Mouse (Mus musculus) liver, adult 2 months (tissue): ENCODE data around the gene Coro1a. TPM values are rescaled to one million over a fixed set of nuclear protein-coding genes. Genes with fewer than 3 reads are reported as not detected.
A peak's percentile ranks its signal among the peaks of the same experiment; 100 is the strongest.

Experiments
- DNase-seq: peaks from one replicate; pipeline ENCODE4 v3.0.0-alpha.2; 2011; ENCODE audit warnings: low read depth, low spot score; ENCODE audit errors: extremely low read depth
- H3K27ac ChIP-seq: fragments of 200-500 bp; replicated peaks from 2 replicates; pipeline ENCODE4 v1.5.1; 2012; ENCODE audit warnings: low read depth, mild to moderate bottlenecking, control low read depth, inconsistent platforms, low read length; ENCODE audit not compliant: insufficient read depth
- H3K27me3 ChIP-seq: fragments of 200-500 bp; 2 replicates; pipeline ENCODE4 v1.6.1; 2012; ENCODE audit warnings: mild to moderate bottlenecking, moderate library complexity, low read length, inconsistent platforms; ENCODE audit not compliant: control insufficient read depth, insufficient read depth
- H3K36me3 ChIP-seq: fragments of 200-500 bp; 2 replicates; pipeline ENCODE4 v1.6.1; 2012; ENCODE audit warnings: low read length, inconsistent platforms; ENCODE audit not compliant: control insufficient read depth, insufficient read depth
- H3K4me1 ChIP-seq: fragments of 200-500 bp; 2 replicates; pipeline ENCODE4 v1.6.1; 2011; ENCODE audit warnings: low read length; ENCODE audit not compliant: control insufficient read depth, insufficient read depth
- H3K4me3 ChIP-seq: fragments of 200-500 bp; 2 replicates; pipeline ENCODE4 v1.5.1; 2011; ENCODE audit warnings: low read depth, mild to moderate bottlenecking, control low read depth, low read length, moderate library complexity; ENCODE audit not compliant: insufficient read depth
- H3K79me2 ChIP-seq: fragments of 200-500 bp; 2 replicates; pipeline ENCODE4 v1.6.1; 2012; ENCODE audit warnings: inconsistent platforms, mild to moderate bottlenecking, low read length, moderate library complexity; ENCODE audit not compliant: control insufficient read depth, insufficient read depth
- H3K9ac ChIP-seq: fragments of 200-500 bp; 2 replicates; pipeline ENCODE4 v1.6.1; 2012; ENCODE audit warnings: low read depth, mild to moderate bottlenecking, control low read depth, inconsistent platforms, low read length
- CTCF ChIP-seq: fragments of 200-500 bp; IDR thresholded peaks from 2 replicates; pipeline ENCODE4 v1.5.1; 2011; ENCODE audit warnings: low read depth, low read length, control low read depth
- POLR2A ChIP-seq: fragments of 200-500 bp; IDR thresholded peaks from 2 replicates; pipeline ENCODE4 v1.6.1; 2011; ENCODE audit warnings: low read length, control low read depth; ENCODE audit not compliant: insufficient read depth; ENCODE audit errors: extremely low read depth
- WGBS: fragments of 180-500 bp; shearing (Covaris S2); methylation state at CpG from one replicate; pipeline ENCODE4 v1.1.7; 2018; 5-methylcytosine and 5-hydroxymethylcytosine counted together
- polyA plus RNA-seq: library from polyadenylated mRNA; depleted of rRNA; stranded (reverse); fragments of >200 nt; gene quantifications from 2 replicates; pipeline ENCODE4 v1.2.3, GENCODE M21; 2012
- total RNA-seq: library from RNA; depleted of rRNA; stranded (reverse); fragments of >200 nt; gene quantifications from 2 replicates; pipeline ENCODE4 v1.2.3, GENCODE M21; 2014

The Coro1a gene
- total and polyA plus RNA-seq, 2 experiments = 7.7 to 22.7 TPM

- H3K4me3 ChIP-seq = no peak overlapping the region
- H3K27ac ChIP-seq = peak overlapping the region; percentile 54
- H3K36me3 ChIP-seq = 0 out of 2 replicates have a peak, but pooled peaks cover 2% of the 10 kb centered on the region
- DNase-seq = no peak
- peaks cover 41% of the 10 kb centered on the region for H3K4me1 ChIP-seq
- no peak overlapping the region for H3K9ac ChIP-seq
- no peaks in the 10 kb centered on the region for H3K27me3 ChIP-seq
- TF ChIP-seq POLR2A (no peak), CTCF (no peak)
- 51% methylated on average over 5 of the region's 5 CpGs for WGBS
- no peaks in the 10 kb centered on the region; the same call in 1 of the 2 replicates for H3K79me2 ChIP-seq
Observed at GRCm38 (mm10) chr7:126679683-126680082, 27.9 kb downstream of the Coro1a start.

- H3K4me1 ChIP-seq = peaks cover 46% of the 10 kb centered on the region
- peak overlapping the region; percentile 8; the same call in 1 of the 2 replicates for H3K4me3 ChIP-seq
- peak; percentile 94 for DNase-seq
- peaks cover 6% of the 10 kb centered on the region for H3K36me3 ChIP-seq
- WGBS = 25% methylated on average over 8 of the region's 8 CpGs
- peak overlapping the region; percentile 100 for H3K27ac ChIP-seq
- no peaks in the 10 kb centered on the region; the same call in 1 of the 2 replicates for H3K79me2 ChIP-seq
- peak overlapping the region; percentile 74 for H3K9ac ChIP-seq
- TF ChIP-seq POLR2A = no peak
- no peaks in the 10 kb centered on the region for H3K27me3 ChIP-seq
Observed at GRCm38 (mm10) chr7:126678545-126679341, 28.8 kb downstream of the Coro1a start.

GRCm38 (mm10) chr7:126676631-126677220 is 30.9 kb downstream of the Coro1a start:
- TF ChIP-seq POLR2A (no peak), CTCF (no peak)
- DNase-seq = no peak
- Histone ChIP-seq H3K27me3 (no peaks in the 10 kb centered on the region), H3K4me1 (peaks cover 40% of the 10 kb centered on the region), H3K27ac (peak overlapping the region; percentile 98), H3K79me2 (no peaks in the 10 kb centered on the region; the same call in 1 of the 2 replicates), H3K9ac (peak overlapping the region; percentile 23), H3K4me3 (no peak overlapping the region), H3K36me3 (peaks cover 23% of the 10 kb centered on the region)
- 14% methylated on average over 4 of the region's 4 CpGs for WGBS

- Histone ChIP-seq H3K9ac (peak within 1 kb of the TSS; percentile 91), H3K79me2 (no peaks in the 10 kb centered on the region; the same call in 1 of the 2 replicates), H3K4me1 (peaks cover 38% of the 10 kb centered on the region), H3K4me3 (peak within 1 kb of the TSS; percentile 65), H3K27ac (peak within 1 kb of the TSS; percentile 98), H3K36me3 (peaks cover 25% of the 10 kb centered on the region), H3K27me3 (no peaks in the 10 kb centered on the region)
- peak; percentile 96 for DNase-seq
- TF ChIP-seq CTCF (no peak), POLR2A (peak; percentile 55; the same call in 1 of the 2 replicates)
- WGBS = 0% methylated on average over 1 of the region's 1 CpGs
Observed at GRCm38 (mm10) chr7:126676207-126676606, 31.4 kb downstream of the Coro1a start, which contains the start of gene Sult1a1. Sult1a1 (minus strand) TSS chr7:126676432.

- peak overlapping the region; percentile 98 for H3K27ac ChIP-seq
- peaks cover 32% of the 10 kb centered on the region for H3K4me1 ChIP-seq
- peak overlapping the region; percentile 65 for H3K4me3 ChIP-seq
- TF ChIP-seq CTCF (no peak), POLR2A (no peak)
- DNase-seq = no peak
- H3K36me3 ChIP-seq = peaks cover 25% of the 10 kb centered on the region
- no peaks in the 10 kb centered on the region for H3K27me3 ChIP-seq
- 68% methylated on average over 8 of the region's 8 CpGs for WGBS
- no peaks in the 10 kb centered on the region; the same call in 1 of the 2 replicates for H3K79me2 ChIP-seq
- peak overlapping the region; percentile 68 for H3K9ac ChIP-seq
Observed at GRCm38 (mm10) chr7:126675104-126675503, 32.5 kb downstream of the Coro1a start.
